Mouse (Mus musculus) layer of hippocampus, adult 2 months (tissue): Measurements from ENCODE around the gene Spa17. TPM values are rescaled to one million over a fixed set of nuclear protein-coding genes. Genes with fewer than 3 reads are reported as not detected.

Experiments
- DNase-seq, 2 experiments: peaks; one replicate each; pipeline ENCODE4 v3.0.0; 2022; ENCODE audit warnings: low spot score in 2 of 2
- H3K27ac ChIP-seq: fragments of 200-600 bp; 2 replicates; pipeline ENCODE4 v1.8.1; 2022
- H3K4me3 ChIP-seq: fragments of 200-600 bp; 2 replicates; pipeline ENCODE4 v1.8.1; 2022; ENCODE audit warnings: mild to moderate bottlenecking
- CTCF ChIP-seq: fragments of 200-600 bp; conservative IDR thresholded peaks from 2 replicates; pipeline ENCODE4 v1.8.1; 2022; ENCODE audit warnings: antibody characterized with exemption, mild to moderate bottlenecking, moderate library complexity
- total RNA-seq, 2 experiments: library from RNA; stranded (reverse); gene quantifications; 2 replicates each; pipeline ENCODE4 v1.2.3; 2021

Spa17 gene
- total RNA-seq, 2 experiments from 2014 or later: 1.5 to 1.9 TPM

- H3K27ac ChIP-seq: no peak overlapping the region
- no peak overlapping the region for H3K4me3 ChIP-seq
- no peak for DNase-seq
- TF ChIP-seq CTCF: no peak
Measured at GRCm38 (mm10) chr9:37632305-37632704, 18.8 kb upstream of the Spa17 start.

- Histone ChIP-seq H3K4me3 (no peak overlapping the region), H3K27ac (no peak overlapping the region)
- no peak for DNase-seq
- no peak for TF ChIP-seq CTCF
Measured at GRCm38 (mm10) chr9:37629941-37630340, 16.4 kb upstream of the Spa17 start.

- no peak for TF ChIP-seq CTCF
- no peak for DNase-seq
- H3K4me3 ChIP-seq: no peak overlapping the region
- H3K27ac ChIP-seq: no peak overlapping the region
Measured at GRCm38 (mm10) chr9:37628581-37628980, 15.1 kb upstream of the Spa17 start.

GRCm38 (mm10) chr9:37627263-37627662, 13.7 kb upstream of the Spa17 start:
- H3K27ac ChIP-seq: peak overlapping the region; percentile 94
- no peak for TF ChIP-seq CTCF
- DNase-seq: no peak
- H3K4me3 ChIP-seq: no peak overlapping the region

- Histone ChIP-seq H3K4me3 (peak overlapping the region; percentile 42), H3K27ac (peak overlapping the region; percentile 94)
- DNase-seq: peak in 1 of 2 experiments; percentile 31
- TF ChIP-seq CTCF: no peak
Measured at GRCm38 (mm10) chr9:37626103-37626567, 12.6 kb upstream of the Spa17 start.

- DNase-seq: peak; percentile 76 to 90
- TF ChIP-seq CTCF: no peak
- Histone ChIP-seq H3K4me3 (peak overlapping the region; percentile 42), H3K27ac (peak overlapping the region; percentile 94)
Measured at GRCm38 (mm10) chr9:37625641-37626040, 12.1 kb upstream of the Spa17 start.

- Histone ChIP-seq H3K4me3 (no peak overlapping the region), H3K27ac (peak overlapping the region; percentile 94)
- no peak for TF ChIP-seq CTCF
- no peak for DNase-seq
Measured at GRCm38 (mm10) chr9:37625129-37625528, 11.6 kb upstream of the Spa17 start.

GRCm38 (mm10) chr9:37624502-37624901, 11.0 kb upstream of the Spa17 start:
- H3K4me3 ChIP-seq: no peak overlapping the region
- H3K27ac ChIP-seq: peak overlapping the region; percentile 94
- DNase-seq: no peak
- no peak for TF ChIP-seq CTCF

GRCm38 (mm10) chr9:37623981-37624380, 10.5 kb upstream of the Spa17 start:
- TF ChIP-seq CTCF: no peak
- no peak for DNase-seq
- peak overlapping the region; percentile 94 for H3K27ac ChIP-seq
- H3K4me3 ChIP-seq: no peak overlapping the region

- TF ChIP-seq CTCF: no peak
- H3K27ac ChIP-seq: peak overlapping the region; percentile 59; the same call in 1 of the 2 replicates
- peak in 1 of 2 experiments; percentile 57 for DNase-seq
- no peak overlapping the region for H3K4me3 ChIP-seq
Measured at GRCm38 (mm10) chr9:37621290-37621689, 7.8 kb upstream of the Spa17 start.

GRCm38 (mm10) chr9:37616770-37617169, 3.2 kb upstream of the Spa17 start:
- Histone ChIP-seq H3K4me3 (no peak overlapping the region; the same call in 1 of the 2 replicates), H3K27ac (peak overlapping the region; percentile 98)
- peak; percentile 79 for TF ChIP-seq CTCF
- DNase-seq: peak in 1 of 2 experiments; percentile 51

- TF ChIP-seq CTCF: no peak
- Histone ChIP-seq H3K27ac (peak overlapping the region; percentile 98), H3K4me3 (no peak overlapping the region)
- peak in 1 of 2 experiments; percentile 37 for DNase-seq
Measured at GRCm38 (mm10) chr9:37615220-37615619, 1.7 kb upstream of the Spa17 start.

GRCm38 (mm10) chr9:37614316-37614715, 794 bp upstream of the Spa17 start:
- H3K27ac ChIP-seq: peak overlapping the region; percentile 98
- TF ChIP-seq CTCF: no peak
- H3K4me3 ChIP-seq: peak overlapping the region; percentile 77
- no peak for DNase-seq

- no peak for DNase-seq
- TF ChIP-seq CTCF: no peak
- Histone ChIP-seq H3K4me3 (peak overlapping the region; percentile 77), H3K27ac (peak overlapping the region; percentile 98)
Measured at GRCm38 (mm10) chr9:37613911-37614280, 374 bp upstream of the Spa17 start.

- no peak for TF ChIP-seq CTCF
- no peak overlapping the region for H3K4me3 ChIP-seq
- H3K27ac ChIP-seq: 0 out of 2 replicates have a peak overlapping the region, but pooled peaks have one; percentile 16
- no peak for DNase-seq
Measured at GRCm38 (mm10) chr9:37609558-37609957, 4.0 kb downstream of the Spa17 start.
